Mouse (Mus musculus) urinary bladder, postnatal 36 days (tissue): Measurements from ENCODE around the gene Vmn1r86.
"Not testable (repeated sequence)": the region's sequence is repeated elsewhere in the genome, so short reads cannot be mapped to it uniquely, and the experiment has no call there.

Experiments
- DNase-seq, 2 experiments: peaks; one replicate each; pipeline ENCODE4 v3.0.0; 2022; ENCODE audit warnings: low spot score in 2 of 2, mixed read lengths in 1 of 2

Vmn1r86 gene

GRCm38 (mm10) chr7:13119817-13120216 lies at the start of gene Vmn1r86:
Gene Vmn1r86, minus strand, starts transcription at chr7:13119917.
- DNase-seq, result no peak

- DNase-seq, result no peak
Observed at GRCm38 (mm10) chr7:13159268-13159667, 39.6 kb upstream of the Vmn1r86 start, which contains the start of gene Vmn1r88. Gene Vmn1r88, plus strand, starts transcription at chr7:13159568.

- no peak for DNase-seq
Observed at GRCm38 (mm10) chr7:13140057-13140456, 20.3 kb upstream of the Vmn1r86 start, which contains the start of gene Vmn1r87. Gene Vmn1r87, minus strand, starts transcription at chr7:13140157.

- DNase-seq, result no peak
Observed at GRCm38 (mm10) chr7:13137340-13137739, 17.6 kb upstream of the Vmn1r86 start.

GRCm38 (mm10) chr7:13131856-13132255 lies 12.1 kb upstream of the Vmn1r86 start:
- DNase-seq, result no peak

- DNase-seq, result not testable (repeated sequence)
Observed at GRCm38 (mm10) chr7:13123554-13124153, 3.9 kb upstream of the Vmn1r86 start.

GRCm38 (mm10) chr7:13095073-13095472 lies 24.6 kb downstream of the Vmn1r86 start, which contains the start of gene Vmn1r85:
Gene Vmn1r85, minus strand, starts transcription at chr7:13095173.
- DNase-seq, result no peak

- DNase-seq, result no peak
Observed at GRCm38 (mm10) chr7:13072293-13072692, 47.4 kb downstream of the Vmn1r86 start.

- not testable (repeated sequence) for DNase-seq
Observed at GRCm38 (mm10) chr7:13063399-13063798, 56.3 kb downstream of the Vmn1r86 start.

- DNase-seq, result no peak
Observed at GRCm38 (mm10) chr7:13059536-13059935, 60.2 kb downstream of the Vmn1r86 start.

- DNase-seq, result no peak
Observed at GRCm38 (mm10) chr7:13056913-13057700, 62.6 kb downstream of the Vmn1r86 start.

GRCm38 (mm10) chr7:13054287-13055010 lies 65.3 kb downstream of the Vmn1r86 start, which contains the start of gene Mzf1:
Gene Mzf1, minus strand, starts transcription at chr7:13054764.
- DNase-seq, result peak; percentile 88 to 91

- no peak for DNase-seq
Observed at GRCm38 (mm10) chr7:13053961-13054286, 65.8 kb downstream of the Vmn1r86 start.

GRCm38 (mm10) chr7:13053501-13053900 lies 66.2 kb downstream of the Vmn1r86 start:
- DNase-seq, result no peak

GRCm38 (mm10) chr7:13053001-13053400 lies 66.7 kb downstream of the Vmn1r86 start:
- DNase-seq, result no peak
